Mouse (Mus musculus): Measurements from ENCODE around the gene Fbrs.
"Not testable (repeated sequence)": the region's sequence is repeated elsewhere in the genome, so short reads cannot be mapped to it uniquely, and the experiment has no call there.

Gene Fbrs

GRCm38 (mm10) chr7:127478635-127479317, at the start of gene Fbrs:
Gene Fbrs, plus strand, starts transcription at chr7:127479199.
- peak; percentile 83 to 90 for DNase-seq (ENCODE audit: low spot score in 2 of 2)

GRCm38 (mm10) chr7:127435206-127435605, 43.8 kb upstream of the Fbrs start:
- no peak for DNase-seq (ENCODE audit: low spot score in 2 of 2)

- peak; percentile 46 to 74 for DNase-seq (ENCODE audit: low spot score in 2 of 2)
Observed at GRCm38 (mm10) chr7:127437724-127438123, 41.3 kb upstream of the Fbrs start.

GRCm38 (mm10) chr7:127443976-127444375, 35.0 kb upstream of the Fbrs start:
- no peak for DNase-seq (ENCODE audit: low spot score in 2 of 2)

GRCm38 (mm10) chr7:127448521-127449300, 30.3 kb upstream of the Fbrs start, which contains the start of gene Zfp689:
Gene Zfp689, minus strand, starts transcription at chr7:127449158.
- DNase-seq (ENCODE audit: low spot score in 2 of 2), result peak; percentile 89 to 90

GRCm38 (mm10) chr7:127449966-127450365, 29.0 kb upstream of the Fbrs start:
- no peak for DNase-seq (ENCODE audit: low spot score in 2 of 2)

GRCm38 (mm10) chr7:127453056-127453455, 25.9 kb upstream of the Fbrs start:
- no peak for DNase-seq (ENCODE audit: low spot score in 2 of 2)

- DNase-seq (ENCODE audit: low spot score in 2 of 2), result no peak
Observed at GRCm38 (mm10) chr7:127454905-127455304, 24.1 kb upstream of the Fbrs start.

- DNase-seq (ENCODE audit: low spot score in 2 of 2), result not testable (repeated sequence)
Observed at GRCm38 (mm10) chr7:127458371-127459122, 20.5 kb upstream of the Fbrs start.

GRCm38 (mm10) chr7:127459311-127459710, 19.7 kb upstream of the Fbrs start, which contains the start of gene Prr14:
Gene Prr14, plus strand, starts transcription at chr7:127459611.
- DNase-seq (ENCODE audit: low spot score in 2 of 2), result not testable (repeated sequence)

- no peak for DNase-seq (ENCODE audit: low spot score in 2 of 2)
Observed at GRCm38 (mm10) chr7:127465191-127465590, 13.8 kb upstream of the Fbrs start.

- DNase-seq (ENCODE audit: low spot score in 2 of 2), result not testable (repeated sequence)
Observed at GRCm38 (mm10) chr7:127465670-127466069, 13.3 kb upstream of the Fbrs start.

GRCm38 (mm10) chr7:127466606-127467005, 12.4 kb upstream of the Fbrs start:
- DNase-seq (ENCODE audit: low spot score in 2 of 2), result no peak

GRCm38 (mm10) chr7:127470011-127470715, 8.8 kb upstream of the Fbrs start:
- DNase-seq (ENCODE audit: low spot score in 2 of 2), result no peak

GRCm38 (mm10) chr7:127470743-127471645, 8.0 kb upstream of the Fbrs start:
- DNase-seq (ENCODE audit: low spot score in 2 of 2), result peak; percentile 88 to 90

- peak; percentile 57 to 84 for DNase-seq (ENCODE audit: low spot score in 2 of 2)
Observed at GRCm38 (mm10) chr7:127471646-127472010, 7.4 kb upstream of the Fbrs start.

GRCm38 (mm10) chr7:127472060-127472459, 6.9 kb upstream of the Fbrs start:
- DNase-seq (ENCODE audit: low spot score in 2 of 2), result no peak

GRCm38 (mm10) chr7:127473705-127474104, 5.3 kb upstream of the Fbrs start:
- no peak for DNase-seq (ENCODE audit: low spot score in 2 of 2)

- DNase-seq (ENCODE audit: low spot score in 2 of 2), result no peak
Observed at GRCm38 (mm10) chr7:127474378-127475070, 4.5 kb upstream of the Fbrs start.

- DNase-seq (ENCODE audit: low spot score in 2 of 2), result no peak
Observed at GRCm38 (mm10) chr7:127475186-127475740, 3.7 kb upstream of the Fbrs start.
